Mouse (Mus musculus) telencephalon, adult 2 months (tissue): ENCODE measurements at regions not wholly inside any gene's neighbourhood (a gene's known extent, or its start where the extent isn't known, plus 50 kb on each side); places are given as distances from the start of the nearest gene placed in this dataset.

Experiments used
- DNase-seq: peaks from one replicate; pipeline ENCODE4 v3.0.0-alpha.2; 2011; ENCODE audit warnings: low read depth, low spot score

- no peak for DNase-seq
Observed at GRCm38 (mm10) chr4:11903861-11904260, 77.2 kb downstream of the Gm10604 start.

- no peak for DNase-seq
Observed at GRCm38 (mm10) chr4:11903401-11903800, 77.7 kb downstream of the Gm10604 start.

GRCm38 (mm10) chr4:11899979-11900624 lies 81.0 kb downstream of the Gm10604 start:
- DNase-seq: no peak

- no peak for DNase-seq
Observed at GRCm38 (mm10) chr4:11897231-11897630, 83.8 kb downstream of the Gm10604 start.

- no peak for DNase-seq
Observed at GRCm38 (mm10) chr4:11895857-11896825, 84.9 kb downstream of the Gm10604 start.

- DNase-seq: no peak
Observed at GRCm38 (mm10) chr4:11893560-11894205, 87.4 kb downstream of the Gm10604 start.

GRCm38 (mm10) chr4:11889039-11889600 lies 91.9 kb downstream of the Gm10604 start:
- DNase-seq: peak; percentile 21

- DNase-seq: no peak
Observed at GRCm38 (mm10) chr4:11887377-11887776, 93.7 kb downstream of the Gm10604 start.

GRCm38 (mm10) chr4:11885499-11885898 lies 95.6 kb downstream of the Gm10604 start:
- DNase-seq: no peak

- DNase-seq: no peak
Observed at GRCm38 (mm10) chr4:11884818-11885217, 96.2 kb downstream of the Gm10604 start.

- no peak for DNase-seq
Observed at GRCm38 (mm10) chr4:11883295-11883694, 97.8 kb downstream of the Gm10604 start.

- DNase-seq: no peak
Observed at GRCm38 (mm10) chr4:11882666-11883065, 98.4 kb downstream of the Gm10604 start.

- no peak for DNase-seq
Observed at GRCm38 (mm10) chr4:11878638-11879037, 102.4 kb downstream of the Gm10604 start.

- no peak for DNase-seq
Observed at GRCm38 (mm10) chr4:11877945-11878344, 103.1 kb downstream of the Gm10604 start.

GRCm38 (mm10) chr4:11876009-11876408 lies 105.1 kb downstream of the Gm10604 start:
- DNase-seq: no peak

GRCm38 (mm10) chr4:11874586-11875264 lies 106.3 kb downstream of the Gm10604 start:
- no peak for DNase-seq

GRCm38 (mm10) chr4:11872036-11872435 lies 109.0 kb downstream of the Gm10604 start:
- no peak for DNase-seq

GRCm38 (mm10) chr4:11869721-11870120 lies 111.3 kb downstream of the Gm10604 start:
- no peak for DNase-seq

- no peak for DNase-seq
Observed at GRCm38 (mm10) chr4:11868565-11868964, 112.5 kb downstream of the Gm10604 start.
